Mouse (Mus musculus): ENCODE results near the gene Gm11992.

Gene Gm11992

GRCm38 (mm10) chr11:9048011-9048702 lies at the start of gene Gm11992:
TSS of gene Gm11992 (plus strand) at chr11:9048594.
- DNase-seq (ENCODE audit: low read depth, low spot score), result peak; percentile 97

- no peak for DNase-seq (ENCODE audit: low read depth, low spot score)
Measured at GRCm38 (mm10) chr11:9008761-9009160, 39.6 kb upstream of the Gm11992 start.

- DNase-seq (ENCODE audit: low read depth, low spot score), result no peak
Measured at GRCm38 (mm10) chr11:9010416-9010815, 38.0 kb upstream of the Gm11992 start.

- peak; percentile 90 for DNase-seq (ENCODE audit: low read depth, low spot score)
Measured at GRCm38 (mm10) chr11:9010853-9011339, 37.5 kb upstream of the Gm11992 start, which contains the start of gene Hus1. TSS of gene Hus1 (minus strand) at chr11:9011191.

- no peak for DNase-seq (ENCODE audit: low read depth, low spot score)
Measured at GRCm38 (mm10) chr11:9011348-9011747, 37.0 kb upstream of the Gm11992 start.

- no peak for DNase-seq (ENCODE audit: low read depth, low spot score)
Measured at GRCm38 (mm10) chr11:9014740-9015139, 33.7 kb upstream of the Gm11992 start.

GRCm38 (mm10) chr11:9018491-9019267 lies 29.7 kb upstream of the Gm11992 start:
- DNase-seq (ENCODE audit: low read depth, low spot score), result no peak

- no peak for DNase-seq (ENCODE audit: low read depth, low spot score)
Measured at GRCm38 (mm10) chr11:9020207-9020606, 28.2 kb upstream of the Gm11992 start.

GRCm38 (mm10) chr11:9024782-9025181 lies 23.6 kb upstream of the Gm11992 start:
- DNase-seq (ENCODE audit: low read depth, low spot score), result no peak

- no peak for DNase-seq (ENCODE audit: low read depth, low spot score)
Measured at GRCm38 (mm10) chr11:9025211-9025610, 23.2 kb upstream of the Gm11992 start.

- no peak for DNase-seq (ENCODE audit: low read depth, low spot score)
Measured at GRCm38 (mm10) chr11:9031530-9031929, 16.9 kb upstream of the Gm11992 start.

GRCm38 (mm10) chr11:9046546-9046945 lies 1.8 kb upstream of the Gm11992 start:
- DNase-seq (ENCODE audit: low read depth, low spot score), result no peak

- no peak for DNase-seq (ENCODE audit: low read depth, low spot score)
Measured at GRCm38 (mm10) chr11:9047044-9047443, 1.4 kb upstream of the Gm11992 start.

GRCm38 (mm10) chr11:9048703-9049060 lies 288 bp downstream of the Gm11992 start, which contains the start of gene Sun3:
TSS of gene Sun3 (minus strand) at chr11:9048991.
- no peak for DNase-seq (ENCODE audit: low read depth, low spot score)

GRCm38 (mm10) chr11:9050241-9050640 lies 1.8 kb downstream of the Gm11992 start:
- no peak for DNase-seq (ENCODE audit: low read depth, low spot score)

GRCm38 (mm10) chr11:9051895-9052294 lies 3.5 kb downstream of the Gm11992 start:
- DNase-seq (ENCODE audit: low read depth, low spot score), result no peak

GRCm38 (mm10) chr11:9056937-9057336 lies 8.5 kb downstream of the Gm11992 start:
- DNase-seq (ENCODE audit: low read depth, low spot score), result no peak

GRCm38 (mm10) chr11:9057711-9058110 lies 9.3 kb downstream of the Gm11992 start:
- DNase-seq (ENCODE audit: low read depth, low spot score), result no peak

GRCm38 (mm10) chr11:9060029-9060428 lies 11.6 kb downstream of the Gm11992 start:
- DNase-seq (ENCODE audit: low read depth, low spot score), result no peak

GRCm38 (mm10) chr11:9060484-9060883 lies 12.1 kb downstream of the Gm11992 start:
- no peak for DNase-seq (ENCODE audit: low read depth, low spot score)

GRCm38 (mm10) chr11:9076444-9076843 lies 28.1 kb downstream of the Gm11992 start:
- DNase-seq (ENCODE audit: low read depth, low spot score), result no peak

GRCm38 (mm10) chr11:9113189-9113588 lies 64.8 kb downstream of the Gm11992 start:
- DNase-seq (ENCODE audit: low read depth, low spot score), result no peak

Measured in R1 (cell line).